Mouse (Mus musculus) megakaryocyte, embryonic 14.5 days (primary cell): ENCODE measurements around the gene Hint3.

Experiments used
- FLI1 ChIP-seq: IDR thresholded peaks from 2 replicates; pipeline ENCODE4 v1.6.1; 2012; ENCODE audit warnings: low read length, inconsistent platforms, mixed read lengths
- GATA1 ChIP-seq: IDR thresholded peaks from 3 replicates; pipeline ENCODE4 v1.6.1; 2012; ENCODE audit warnings: mixed read lengths, low read length, inconsistent platforms, borderline replicate concordance

DNA sequence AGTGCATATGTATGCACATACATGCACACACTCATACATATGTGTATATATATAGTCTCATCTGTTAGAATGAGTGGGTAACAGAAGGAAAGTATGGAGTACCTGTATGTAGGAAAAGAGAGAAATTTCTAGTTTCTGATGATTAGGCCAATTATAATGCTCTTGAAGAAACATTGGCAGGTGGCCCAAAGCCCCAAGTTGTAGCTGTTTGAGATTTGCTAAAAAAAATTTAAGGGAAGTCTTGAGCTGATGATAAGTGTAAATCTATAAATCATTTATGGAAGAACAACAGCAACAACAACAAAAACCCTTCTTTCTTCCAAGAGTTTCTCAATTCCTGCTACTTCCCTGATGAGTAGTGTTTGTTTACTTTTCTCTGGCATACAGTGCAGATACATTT lies 545 bp upstream of the Hint3 start:
- TF ChIP-seq GATA1 (no peak), FLI1 (no peak)
